Mouse (Mus musculus): ENCODE data around the gene Mrpl37.

- TF ChIP-seq POLR2A (IDR thresholded peaks at IDR 0.05; ENCODE audit: borderline replicate concordance, insufficient read depth, low read length), result no peak
- TF ChIP-seq CTCF (IDR thresholded peaks at IDR 0.05; ENCODE audit: borderline replicate concordance, insufficient read depth, low read depth, low read length), result no peak
These were observed 45.2 kb downstream of the Mrpl37 start for GRCm38 (mm10) chr4:107021464-107021863.

All from cerebellum, adult 2 months (tissue).